ENCODE assay signal across 23 mouse cellular contexts in genomic region chrX:77650246-77650645, GRCm38 (mm10).
DNase-seq lines count a peak whose midpoint lies in the region; ATAC-seq and TF ChIP-seq lines count a peak whose summit lies in the region.
"Had no signal": no experiment of that assay in that cellular context is flagged by ENCODE, and none has a peak within 500 bp of the region (broad histone marks: within the 10 kb centered on the region; RNA-seq: fewer than 3 reads in every experiment).

No protein-coding gene starts in this region.

- WGBS in lung, postnatal 0 days = 89% methylated on average over 2 of the region's 2 CpGs

- dilution Hi-C loops in CH12.LX (cut with MboI; ENCODE audit: extremely low pct_ligation_motif_present, extremely low pct_unique_long_range_greater_than_20kb, low sequenced_read_pairs) = no loop called here

- H3K27ac ChIP-seq in CH12.LX (ENCODE audit: insufficient read depth, low read depth) = no peak overlapping the region
- H3K27ac ChIP-seq in lung, postnatal 0 days (ENCODE audit: low read length) = no peak overlapping the region
- H3K27ac ChIP-seq: embryonic facial prominence, embryonic 13.5 days; forebrain, embryonic 13.5 days; hindbrain, embryonic 12.5 days; kidney, postnatal 0 days; liver, embryonic 13.5 days; midbrain, embryonic 13.5 days had no signal

- no peak for TF ChIP-seq CTCF in CH12.LX (conservative IDR thresholded peaks at IDR 0.05 in 1 of 2, IDR thresholded peaks at IDR 0.05 in 1 of 2; ENCODE audit: low read depth in 2 of 2, low read length in 2 of 2)
- TF ChIP-seq CTCF in lung, postnatal 0 days (IDR thresholded peaks at IDR 0.05) = no peak

- no peak overlapping the region for H3K9ac ChIP-seq in CH12.LX (ENCODE audit: insufficient read depth, low read depth)
- H3K9ac ChIP-seq in lung, postnatal 0 days (replicated peaks; ENCODE audit: low read depth) = no peak overlapping the region
- H3K9ac ChIP-seq: embryonic facial prominence, embryonic 13.5 days; forebrain, embryonic 13.5 days; heart, embryonic 12.5 days; hindbrain, embryonic 12.5 days; liver, embryonic 13.5 days; midbrain, embryonic 13.5 days had no signal

- no peaks in the 10 kb centered on the region for H3K27me3 ChIP-seq in CH12.LX (replicated peaks)
- H3K27me3 ChIP-seq in lung, postnatal 0 days (replicated peaks; ENCODE audit: insufficient read depth, low read length) = no peaks in the 10 kb centered on the region
- H3K27me3 ChIP-seq: embryonic facial prominence, embryonic 13.5 days; forebrain, embryonic 13.5 days; heart, embryonic 12.5 days; hindbrain, embryonic 12.5 days; liver, embryonic 13.5 days; midbrain, embryonic 13.5 days had no signal

- no peaks in the 10 kb centered on the region for H3K79me2 ChIP-seq in CH12.LX (replicated peaks; ENCODE audit: control insufficient read depth, extremely low read depth, insufficient read depth, poor library complexity, severe bottlenecking)

- no peak for TF ChIP-seq EP300 in CH12.LX (IDR thresholded peaks at IDR 0.05; ENCODE audit: low read length)
- no peak for TF ChIP-seq EP300 in lung, postnatal 0 days (IDR thresholded peaks at IDR 0.05)

- in situ Hi-C loops in CH12.LX (cut with MboI; ENCODE audit: low pct_ligation_motif_present, low pct_unique_long_range_greater_than_20kb, low sequenced_read_pairs) = no loop called here

- H3K4me2 ChIP-seq in CH12.LX (ENCODE audit: insufficient read depth, low read depth, poor library complexity, severe bottlenecking) = no peak overlapping the region
- no peak overlapping the region for H3K4me2 ChIP-seq in lung, postnatal 0 days (replicated peaks; ENCODE audit: low read depth, low read length)
- H3K4me2 ChIP-seq: embryonic facial prominence, embryonic 13.5 days; forebrain, embryonic 13.5 days; heart, embryonic 12.5 days; hindbrain, embryonic 12.5 days; liver, embryonic 13.5 days; midbrain, embryonic 13.5 days had no signal

- H3K4me1 ChIP-seq in CH12.LX (ENCODE audit: control insufficient read depth in 1 of 2, insufficient read depth in 2 of 2) = peaks cover 3 to 20% of the 10 kb centered on the region in 2 experiments; a peak in 3 of 4 replicates
- H3K4me1 ChIP-seq in lung, postnatal 0 days (ENCODE audit: insufficient read depth, low read depth, low read length) = no peaks in the 10 kb centered on the region
- H3K4me1 ChIP-seq: embryonic facial prominence, embryonic 13.5 days; forebrain, embryonic 13.5 days; heart, embryonic 12.5 days; hindbrain, embryonic 12.5 days; liver, embryonic 13.5 days; midbrain, embryonic 13.5 days had no signal

- peaks cover 34 to 68% of the 10 kb centered on the region in 2 experiments for H3K36me3 ChIP-seq in CH12.LX (replicated peaks in 1 of 2; ENCODE audit: control insufficient read depth in 1 of 2, insufficient read depth in 1 of 2, low read length in 1 of 2)
- H3K36me3 ChIP-seq in lung, postnatal 0 days (ENCODE audit: insufficient read depth, low read length) = no peaks in the 10 kb centered on the region

- ATAC-seq in lung, postnatal 0 days = no peak
- ATAC-seq: forebrain, embryonic 13.5 days; midbrain, embryonic 13.5 days had no signal

- no peaks in the 10 kb centered on the region for H3K9me3 ChIP-seq in CH12.LX (replicated peaks; ENCODE audit: low read length)
- H3K9me3 ChIP-seq in lung, postnatal 0 days (ENCODE audit: low read length) = no peaks in the 10 kb centered on the region
- H3K9me3 ChIP-seq: embryonic facial prominence, embryonic 13.5 days; forebrain, embryonic 13.5 days; heart, embryonic 12.5 days; hindbrain, embryonic 12.5 days; liver, embryonic 13.5 days; midbrain, embryonic 13.5 days had no signal

- TF ChIP-seq RAD21 in CH12.LX (IDR thresholded peaks at IDR 0.05; ENCODE audit: low read depth, low read length) = no peak

- no peak for TF ChIP-seq POLR2A in CH12.LX (IDR thresholded peaks at IDR 0.05; ENCODE audit: low read depth, low read length)

- no peak overlapping the region for H3K4me3 ChIP-seq in CH12.LX (replicated peaks in 1 of 3; ENCODE audit: low read depth in 2 of 3, low read length in 2 of 3, poor library complexity in 1 of 3)
- no peak overlapping the region for H3K4me3 ChIP-seq in lung, postnatal 0 days (ENCODE audit: low read depth, low read length)
- H3K4me3 ChIP-seq: embryonic facial prominence, embryonic 13.5 days; erythroblast, embryonic 14.5 days; forebrain, embryonic 13.5 days; heart, embryonic 12.5 days; hindbrain, embryonic 12.5 days; liver, embryonic 13.5 days; midbrain, embryonic 13.5 days had no signal

- DNase-seq in A20 (ENCODE audit: low read depth, low spot score) (peak; percentile 36), CH12.LX (ENCODE audit: extremely low read depth) (peak; percentile 9)
- peak; percentile 69 for DNase-seq in kidney, adult 9 months
- peak; percentile 30 to 67 for DNase-seq in kidney, postnatal 25 days
- no peak for DNase-seq in frontal cortex, adult 2 months (ENCODE audit: extremely low spot score in 1 of 2, low spot score in 1 of 2)
- DNase-seq in lung, postnatal 0 days (ENCODE audit: low spot score) = no peak
- DNase-seq in heart, postnatal 4 days = no peak
- DNase-seq: adrenal gland, postnatal 25 days; cerebellum, postnatal 36 days; embryo, embryonic 11 days; gastrocnemius, postnatal 14 days; heart, adult 11 months; heart, postnatal 14 days; liver, embryonic 13.5 days; lung, adult 2 months; thymus, postnatal 14 days had no signal

TF ChIP-seq in CH12.LX, 34 proteins besides CTCF, POLR2A, EP300 and RAD21:
- no peak for TF ChIP-seq ELF1 (IDR thresholded peaks at IDR 0.05; ENCODE audit: low read depth, low read length)
- no peak for TF ChIP-seq GABPA (IDR thresholded peaks at IDR 0.05; ENCODE audit: insufficient replicate concordance, low read depth, low read length)
- TF ChIP-seq NRF1 (IDR thresholded peaks at IDR 0.05; ENCODE audit: low read depth, low read length) = no peak
- no peak for TF ChIP-seq ZNF384 (IDR thresholded peaks at IDR 0.05; ENCODE audit: low read depth, low read length)
- no peak for TF ChIP-seq CHD1 (IDR thresholded peaks at IDR 0.05; ENCODE audit: low read depth, low read length)
- TF ChIP-seq KAT2A (IDR thresholded peaks at IDR 0.05; ENCODE audit: insufficient replicate concordance, low read length) = no peak
- no peak for TF ChIP-seq MAZ (IDR thresholded peaks at IDR 0.05; ENCODE audit: low read depth, low read length)
- TF ChIP-seq RCOR1 (conservative IDR thresholded peaks at IDR 0.05; ENCODE audit: low read depth, low read length) = no peak
- TF ChIP-seq JUN (IDR thresholded peaks at IDR 0.05; ENCODE audit: insufficient read depth, low read depth, low read length) = no peak
- TF ChIP-seq MXI1 (IDR thresholded peaks at IDR 0.05; ENCODE audit: low read depth, low read length) = no peak

Comparison
In these comparisons a context has a peak if more than half of its experiments do, and no peak if none do; other contexts are left out.
1. DNase-seq: peak in A20 (single experiment), CH12.LX (single experiment), kidney, adult 9 months (single experiment) and kidney, postnatal 25 days (2 of 2); none in frontal cortex, adult 2 months (0 of 2), lung, postnatal 0 days (single experiment) and heart, postnatal 4 days (single experiment).